Mouse (Mus musculus) brain, embryonic 14.5 days (tissue): Measurements from ENCODE around the gene Nos1. TPM values are rescaled to one million over a fixed set of nuclear protein-coding genes. Genes with fewer than 3 reads are reported as not detected.

Source experiments
- DNase-seq: peaks from one replicate; pipeline ENCODE4 v3.0.0-alpha.2; 2011; ENCODE audit warnings: low read depth
- CTCF ChIP-seq: fragments of 200-500 bp; IDR thresholded peaks from 2 replicates; pipeline ENCODE4 v1.5.1; 2012; ENCODE audit warnings: inconsistent platforms, mild to moderate bottlenecking, moderate library complexity, borderline replicate concordance; ENCODE audit not compliant: insufficient read depth, insufficient read length; ENCODE audit errors: extremely low read depth
- POLR2A ChIP-seq: fragments of 200-500 bp; IDR thresholded peaks from 2 replicates; pipeline ENCODE4 v1.6.1; 2012; ENCODE audit warnings: mild to moderate bottlenecking, inconsistent platforms, borderline replicate concordance; ENCODE audit not compliant: poor library complexity, insufficient read depth, insufficient read length, severe bottlenecking; ENCODE audit errors: extremely low read depth
- polyA plus RNA-seq: library from polyadenylated mRNA; depleted of rRNA; stranded (reverse); fragments of >200 nt; gene quantifications from 2 replicates; pipeline ENCODE4 v1.2.3, GENCODE M21; 2012

Nos1 gene
- polyA plus RNA-seq, 1 experiment = 5.1 TPM

DNA sequence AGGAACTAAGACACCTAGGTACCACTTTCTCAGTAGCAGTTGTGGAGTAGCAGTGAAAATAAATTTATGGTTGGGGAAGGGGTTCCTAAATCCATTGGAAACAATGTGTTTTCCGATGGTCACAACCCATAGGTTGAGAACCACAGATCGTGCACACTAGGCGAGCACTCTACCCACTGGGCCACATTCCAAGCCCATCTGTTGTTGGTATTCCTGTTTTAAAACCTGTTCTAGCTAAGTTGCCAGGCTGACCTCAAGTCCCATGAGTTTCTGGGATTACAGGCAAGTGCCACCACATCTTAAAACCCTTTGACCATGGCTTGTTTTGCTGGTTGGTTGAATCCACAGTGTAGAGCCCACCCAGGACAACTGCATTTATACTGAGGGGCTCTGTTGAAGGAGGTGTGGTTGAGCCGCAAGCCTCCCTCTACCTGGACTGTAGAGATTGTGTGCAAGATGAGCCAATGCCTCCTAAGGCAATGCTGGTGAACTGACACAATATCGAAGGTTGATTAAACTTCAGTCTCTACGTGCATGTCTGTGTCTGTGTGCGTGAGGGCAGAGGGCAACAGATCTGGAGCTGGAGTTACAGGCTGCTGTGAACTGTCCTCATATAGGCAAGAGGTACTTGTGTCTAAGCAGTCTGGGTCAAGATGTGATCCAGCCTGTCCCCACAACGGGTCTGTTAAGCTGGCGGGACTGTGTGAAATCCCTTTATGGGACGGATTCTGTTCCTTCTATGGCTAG is 189.0 kb downstream of the Nos1 start:
- TF ChIP-seq CTCF (no peak), POLR2A (no peak)
- no peak for DNase-seq

DNA sequence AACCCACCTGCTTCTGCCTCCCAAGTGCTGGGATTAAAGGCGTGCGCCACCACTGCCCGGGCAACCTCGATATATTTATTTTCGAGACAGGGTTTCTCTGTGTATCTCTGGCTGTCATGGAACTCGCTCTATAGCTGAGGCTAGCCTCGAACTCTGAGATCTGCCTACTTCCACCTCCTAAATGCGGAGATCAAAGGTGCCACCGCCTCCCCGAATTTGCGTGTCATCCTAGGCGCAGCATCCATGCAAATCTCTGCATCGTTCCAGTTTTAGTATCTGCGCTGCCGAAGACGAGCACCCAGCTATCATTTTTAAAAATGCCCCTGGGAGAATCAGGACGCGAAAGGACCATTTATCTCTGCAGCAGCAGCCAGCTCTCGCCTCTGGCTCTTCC is 195.4 kb downstream of the Nos1 start:
- no peak for DNase-seq
- no peak for TF ChIP-seq POLR2A
- TF ChIP-seq CTCF = no peak

DNA sequence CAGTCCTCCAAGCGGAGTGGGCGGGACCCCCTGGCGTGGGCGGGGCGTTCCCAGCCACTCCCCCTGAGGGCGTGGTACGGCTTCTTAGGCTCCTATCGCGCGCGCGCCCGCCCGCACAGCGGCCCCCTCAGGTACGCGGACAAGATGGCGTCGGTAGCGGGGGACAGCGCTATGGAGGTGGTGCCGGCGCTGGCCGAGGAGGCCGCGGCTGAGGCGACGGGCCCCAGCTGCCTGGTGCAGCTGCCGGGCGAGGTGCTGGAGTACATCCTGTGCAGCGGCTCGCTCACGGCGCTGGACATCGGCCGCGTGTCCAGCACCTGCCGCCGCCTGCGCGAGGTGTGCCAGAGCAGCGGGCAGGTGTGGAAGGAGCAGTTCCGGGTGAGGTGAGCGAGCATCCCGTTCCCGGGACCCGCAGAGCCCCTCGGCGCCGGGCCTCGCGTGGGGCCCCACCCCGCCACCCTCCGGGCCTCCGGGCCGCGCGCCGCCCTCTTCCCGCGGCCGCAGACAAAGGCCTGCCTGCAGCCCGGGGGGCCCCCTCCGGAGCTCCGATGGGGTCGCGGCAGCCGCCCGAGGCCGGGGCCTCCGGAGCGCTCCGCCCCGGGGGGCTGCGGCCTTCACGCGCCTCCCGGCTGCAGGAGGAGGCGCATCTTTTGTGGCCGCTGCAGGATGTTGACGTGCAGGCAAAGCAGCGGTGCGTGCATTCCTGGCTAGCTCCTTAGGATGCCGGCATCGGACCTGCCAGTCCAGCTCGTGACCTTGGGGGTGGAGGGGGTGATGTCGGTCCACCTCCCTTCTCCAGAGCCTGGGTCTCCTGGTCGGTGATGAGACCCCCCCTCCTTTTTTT is 196.0 kb downstream of the Nos1 start, which contains the start of gene Fbxo21:
Gene Fbxo21, plus strand, starts transcription at position 74 of the 844 bp plus-strand sequence.
- peak; percentile 98 for DNase-seq
- TF ChIP-seq CTCF (no peak), POLR2A (peak; percentile 87)

DNA sequence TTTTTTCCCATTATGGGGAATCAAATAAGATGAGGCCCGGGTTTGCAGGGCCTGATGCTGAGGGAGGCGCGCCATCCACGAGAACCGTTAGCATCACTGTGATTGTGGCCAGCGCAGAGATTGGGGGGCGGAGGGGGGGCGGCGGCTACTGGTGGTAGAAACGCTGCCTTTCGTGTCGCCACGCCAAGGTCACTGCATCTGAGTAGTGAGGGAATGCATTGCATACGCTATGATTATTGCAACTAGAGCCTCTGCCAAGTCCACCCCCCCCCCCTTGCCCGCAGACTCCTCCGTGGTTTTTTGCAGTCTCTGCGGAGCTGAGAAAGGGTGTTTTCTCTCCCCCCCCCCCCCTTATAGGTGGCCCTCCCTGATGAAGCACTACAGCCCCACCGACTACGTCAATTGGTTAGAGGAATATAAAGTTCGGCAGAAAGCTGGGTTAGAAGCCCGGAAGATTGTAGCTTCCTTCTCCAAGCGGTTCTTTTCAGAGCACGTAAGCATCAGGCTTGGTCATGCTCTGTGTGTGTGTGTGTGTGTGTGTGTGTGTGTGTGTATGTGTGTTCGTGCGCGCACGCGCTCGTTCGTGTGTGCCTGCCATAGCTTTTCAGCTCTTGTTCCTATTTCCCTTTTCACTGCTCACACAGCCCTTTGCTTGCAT is 196.8 kb downstream of the Nos1 start:
- peak; percentile 79 for DNase-seq
- TF ChIP-seq CTCF (no peak), POLR2A (no peak)

DNA sequence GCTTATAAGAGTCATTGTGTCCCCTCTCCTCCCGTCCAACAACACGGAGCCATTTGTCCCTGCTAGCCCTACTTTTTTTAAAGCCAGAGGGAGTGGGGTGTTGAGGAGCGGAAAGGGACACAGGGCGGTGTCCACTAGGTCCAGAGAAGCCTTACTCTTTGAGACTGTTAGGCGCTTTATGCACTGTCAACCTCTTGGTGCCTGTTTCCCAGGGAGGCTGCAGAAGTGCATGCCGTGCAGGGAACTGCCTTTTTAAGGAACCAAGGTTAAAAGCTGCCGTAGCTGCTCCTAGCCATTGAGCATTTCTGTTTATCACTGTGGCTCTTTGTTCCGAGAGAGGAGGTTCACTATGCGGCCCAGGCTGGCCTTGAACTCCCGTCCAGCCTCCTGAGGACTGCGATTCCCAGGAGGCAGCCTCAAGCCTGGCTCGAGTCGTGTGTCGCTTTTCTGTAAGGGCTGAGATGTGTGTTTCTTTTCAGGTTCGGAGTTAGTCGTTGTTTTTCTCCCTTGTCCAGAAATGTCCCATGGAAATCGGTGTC is 197.4 kb downstream of the Nos1 start:
- no peak for DNase-seq
- TF ChIP-seq CTCF (no peak), POLR2A (no peak)

DNA sequence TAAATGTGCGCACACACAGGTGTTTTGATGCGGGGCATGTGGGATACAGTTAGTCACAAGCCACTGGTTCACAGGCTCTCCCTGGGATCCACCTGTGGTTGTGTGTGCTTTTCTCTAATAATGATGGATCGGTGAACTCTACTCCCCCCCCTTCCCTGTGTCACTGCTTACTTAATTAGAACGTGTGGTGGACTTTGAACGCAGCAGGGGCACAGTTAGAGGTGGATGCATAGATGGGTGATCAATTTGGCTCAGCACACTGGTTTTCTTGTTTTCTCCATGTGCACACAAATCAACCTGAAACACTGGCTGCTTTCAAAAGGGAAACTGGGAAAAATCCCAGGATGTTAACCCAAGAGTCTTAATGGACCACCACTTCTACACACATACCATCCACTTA is 198.2 kb downstream of the Nos1 start:
- DNase-seq = peak; percentile 71
- TF ChIP-seq CTCF = no peak
- no peak for TF ChIP-seq POLR2A

DNA sequence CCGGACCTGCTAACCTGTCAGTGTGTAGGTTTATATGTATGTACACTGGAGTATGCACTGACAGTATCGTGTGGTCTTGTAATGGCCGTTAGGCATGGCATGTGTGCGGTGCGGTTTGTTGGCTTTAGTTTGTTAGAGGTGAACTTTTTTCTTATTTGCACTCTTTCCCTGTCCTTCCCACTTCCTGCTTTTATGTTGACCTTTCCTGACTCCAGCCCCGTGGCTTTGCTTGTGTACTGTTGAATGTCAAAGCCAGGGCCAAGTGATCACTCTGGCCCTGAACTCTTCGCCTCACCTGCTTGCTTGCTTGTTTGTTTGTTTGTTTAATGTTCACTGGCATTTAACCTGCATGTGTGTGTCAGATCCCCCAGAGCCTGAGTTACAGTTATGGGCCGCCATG is 200.1 kb downstream of the Nos1 start:
- TF ChIP-seq POLR2A (no peak), CTCF (no peak)
- DNase-seq = no peak

DNA sequence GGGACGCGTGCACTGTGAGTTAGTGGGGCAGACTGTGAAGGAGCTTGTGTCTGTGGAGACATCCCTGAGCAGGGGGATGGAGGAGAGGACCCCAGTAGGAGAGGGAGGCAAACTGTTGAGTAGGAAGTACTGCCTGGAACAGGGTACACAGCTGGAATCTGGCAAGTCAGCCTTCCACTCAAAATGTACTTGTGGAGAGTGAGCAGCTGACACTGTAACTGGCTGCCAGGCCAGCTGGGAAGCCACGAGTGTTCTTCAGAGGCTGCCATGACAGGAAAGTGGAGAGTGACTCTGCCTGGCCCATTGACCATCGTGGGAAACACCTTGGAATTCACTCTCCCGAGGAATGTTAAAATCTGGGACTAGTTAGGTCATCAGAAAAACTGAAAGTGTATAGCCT is 201.1 kb downstream of the Nos1 start:
- TF ChIP-seq CTCF = no peak
- no peak for TF ChIP-seq POLR2A
- DNase-seq = no peak

DNA sequence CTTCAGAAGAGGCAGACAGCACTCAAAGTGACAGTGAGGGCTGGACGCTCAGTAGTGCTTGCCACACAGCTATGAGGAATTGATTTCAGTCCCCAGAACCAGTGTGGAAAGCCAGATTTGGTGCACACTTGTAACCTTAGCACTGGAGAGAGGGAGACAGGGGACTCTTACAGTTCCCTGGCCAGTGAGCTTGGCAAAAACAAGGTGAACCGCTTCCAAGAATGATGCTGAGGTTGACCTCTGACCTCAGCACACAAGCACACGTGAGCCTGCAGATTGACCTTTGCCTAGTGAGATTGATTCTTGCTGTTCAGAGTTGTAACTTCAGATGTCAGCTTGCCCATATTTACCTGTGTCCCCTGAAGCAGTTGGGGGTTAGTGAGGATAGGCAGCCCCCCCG is 205.5 kb downstream of the Nos1 start:
- no peak for TF ChIP-seq POLR2A
- TF ChIP-seq CTCF = no peak
- DNase-seq = no peak

DNA sequence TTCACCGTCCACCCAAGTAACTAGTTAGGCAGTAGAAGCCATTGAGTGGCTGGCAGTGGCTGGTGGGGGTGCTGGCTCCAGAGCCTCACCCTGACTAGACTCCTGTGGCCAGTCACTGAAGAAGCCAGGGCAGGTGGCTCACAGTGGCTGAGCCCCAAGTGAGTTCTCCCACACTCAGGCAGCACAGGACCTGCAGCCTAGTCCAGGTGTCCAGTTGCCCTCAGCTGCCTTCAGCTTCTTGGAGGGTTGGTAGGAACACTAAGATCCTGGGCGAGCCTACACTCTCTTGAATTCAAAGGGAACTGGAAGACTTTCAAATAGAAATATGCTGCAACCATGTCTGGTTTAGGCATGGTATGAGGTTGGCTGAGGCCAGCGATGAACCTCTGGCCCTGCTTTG is 207.1 kb downstream of the Nos1 start:
- no peak for DNase-seq
- TF ChIP-seq CTCF (no peak), POLR2A (no peak)

DNA sequence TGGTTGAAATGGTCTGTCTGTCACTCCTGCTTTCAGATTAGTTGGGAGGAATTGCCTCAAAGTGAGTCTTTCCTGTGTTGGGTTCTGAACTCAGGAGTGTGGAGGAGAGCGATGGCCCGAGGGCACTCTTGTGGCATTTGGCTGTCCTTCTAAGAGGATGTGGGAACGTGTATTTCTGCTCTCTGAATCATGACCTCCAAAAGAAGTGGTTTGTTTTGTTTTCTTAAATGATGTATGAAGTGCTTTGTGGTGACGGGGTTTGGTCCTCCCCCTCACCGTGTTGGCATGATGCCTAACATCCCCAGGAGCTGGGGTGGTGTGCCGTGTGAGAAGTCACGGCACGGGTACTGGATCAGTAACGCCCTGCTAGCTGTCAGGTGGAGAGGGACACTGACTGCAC is 207.5 kb downstream of the Nos1 start:
- no peak for DNase-seq
- TF ChIP-seq CTCF (no peak), POLR2A (no peak)

DNA sequence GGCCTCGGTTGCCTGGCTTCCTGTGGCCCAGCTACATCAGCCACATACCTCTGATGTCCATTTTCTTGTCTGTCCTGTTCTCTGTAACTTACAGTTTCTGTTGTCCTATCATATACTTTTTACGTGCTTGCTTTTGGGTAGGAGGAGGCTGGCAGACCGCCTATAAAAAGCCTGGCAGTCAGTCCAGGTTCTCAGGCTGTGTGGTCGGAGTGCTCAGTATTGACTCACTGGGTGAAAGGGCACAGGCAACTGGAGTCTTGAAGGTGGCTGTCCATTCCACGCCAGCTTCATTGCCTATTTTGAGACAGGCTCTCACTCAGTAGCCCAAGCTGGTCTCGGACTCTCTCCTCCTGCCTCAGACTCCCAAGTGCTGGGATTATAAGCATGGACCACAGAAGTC is 208.9 kb downstream of the Nos1 start:
- no peak for DNase-seq
- TF ChIP-seq POLR2A (no peak), CTCF (no peak)
